Mouse (Mus musculus): ENCODE data around the gene Lhfpl3.

GRCm38 (mm10) chr5:22999811-23000210 lies 254.0 kb downstream of the Lhfpl3 start:
- TF ChIP-seq CTCF (IDR thresholded peaks at IDR 0.05; ENCODE audit: extremely low read depth, insufficient read length, insufficient replicate concordance, low read depth, low read length) (no peak), POLR2A (IDR thresholded peaks at IDR 0.05; ENCODE audit: low read depth, low read length) (no peak)
